Mouse (Mus musculus) macrophage (primary cell): ENCODE data around the gene Plekhg4. TPM values are rescaled to one million over a fixed set of nuclear protein-coding genes. Genes with fewer than 3 reads are reported as not detected.

Source experiments
- H3K27ac ChIP-seq: fragments of 350-480 bp; formaldehyde crosslinking; 2 replicates; pipeline ENCODE4 v1.9.0; 2021
- H3K36me3 ChIP-seq: fragments of 350-480 bp; formaldehyde crosslinking; 2 replicates; pipeline ENCODE4 v1.9.0; 2021; ENCODE audit errors: inconsistent target
- H3K4me3 ChIP-seq: fragments of 350-480 bp; formaldehyde crosslinking; 2 replicates; pipeline ENCODE4 v1.9.0; 2021; ENCODE audit errors: inconsistent target
- H3K79me2 ChIP-seq: fragments of 350-480 bp; formaldehyde crosslinking; 2 replicates; pipeline ENCODE4 v1.9.0; 2021; ENCODE audit errors: inconsistent target
- WGBS: methylation state at CpG from one replicate; pipeline ENCODE4 v1.1.7; 2026; ENCODE audit warnings: inconsistent platforms; ENCODE audit not compliant: missing documents; 5-methylcytosine and 5-hydroxymethylcytosine counted together
- polyA plus RNA-seq: library from polyadenylated mRNA; stranded (reverse); fragments of 250-400 nt; gene quantifications from 3 replicates; pipeline ENCODE4 v1.2.4, GENCODE M21; 2018; ENCODE audit warnings: inconsistent platforms

The Plekhg4 gene
- polyA plus RNA-seq, 1 experiment from 2014 or later = not detected

GRCm38 (mm10) chr8:105361751-105362702, 11.0 kb upstream of the Plekhg4 start:
- no peaks in the 10 kb centered on the region for H3K79me2 ChIP-seq
- H3K4me3 ChIP-seq = no peak overlapping the region
- no peak overlapping the region for H3K27ac ChIP-seq
- H3K36me3 ChIP-seq = no peaks in the 10 kb centered on the region
- 49% methylated on average over 12 of the region's 12 CpGs for WGBS

DNA sequence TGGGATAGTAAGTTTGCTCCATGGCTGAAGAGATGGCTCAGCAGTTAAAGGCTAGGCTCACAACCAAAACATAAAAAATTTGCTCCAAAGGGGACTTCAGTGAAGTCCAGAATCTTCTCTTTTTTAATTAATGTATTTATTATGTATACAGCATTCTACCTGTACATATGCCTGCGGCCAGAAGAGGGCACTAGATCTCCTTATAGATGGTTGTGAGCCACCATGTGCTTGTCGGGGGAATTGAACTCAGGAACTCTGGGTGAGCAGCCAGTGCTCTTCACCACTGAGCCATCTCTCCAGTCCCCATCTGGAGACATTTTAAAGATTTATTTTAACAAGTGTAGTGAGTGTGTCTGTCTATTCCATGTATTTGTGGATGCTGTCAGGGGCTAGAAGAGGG, 6.0 kb upstream of the Plekhg4 start:
- Histone ChIP-seq H3K4me3 (no peak overlapping the region), H3K79me2 (no peaks in the 10 kb centered on the region), H3K36me3 (no peaks in the 10 kb centered on the region), H3K27ac (no peak overlapping the region)
- WGBS = 80% methylated on average over 2 of the region's 2 CpGs

DNA sequence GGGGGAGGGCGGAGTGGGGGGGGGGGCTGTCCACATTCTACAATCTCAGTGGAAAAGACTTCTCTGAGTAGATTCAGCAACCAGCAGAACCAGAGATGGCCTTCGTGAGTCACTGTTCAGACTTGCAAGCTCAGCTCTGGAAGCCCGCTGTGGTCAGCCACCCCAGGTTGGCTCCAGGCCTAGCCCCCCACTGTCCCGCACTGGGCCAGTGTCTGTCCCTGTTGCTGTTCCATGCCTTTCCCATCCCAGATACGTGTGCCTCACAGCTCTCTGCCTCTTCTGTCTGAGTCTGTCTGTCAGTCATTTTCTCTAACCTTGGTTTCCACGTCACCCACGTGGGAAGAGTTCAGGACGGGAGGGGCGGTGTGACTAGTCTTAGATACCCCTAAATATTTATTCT, 601 bp upstream of the Plekhg4 start:
- H3K79me2 ChIP-seq = no peaks in the 10 kb centered on the region
- 88% methylated on average over 8 of the region's 9 CpGs for WGBS
- no peak overlapping the region for H3K27ac ChIP-seq
- no peak overlapping the region for H3K4me3 ChIP-seq
- H3K36me3 ChIP-seq = no peaks in the 10 kb centered on the region

- Histone ChIP-seq H3K4me3 (no peak overlapping the region), H3K27ac (no peak overlapping the region), H3K79me2 (no peaks in the 10 kb centered on the region), H3K36me3 (no peaks in the 10 kb centered on the region)
- 55% methylated on average over 24 of the region's 33 CpGs for WGBS
These were observed 1.5 kb downstream of the Plekhg4 start for GRCm38 (mm10) chr8:105374513-105374966.

DNA sequence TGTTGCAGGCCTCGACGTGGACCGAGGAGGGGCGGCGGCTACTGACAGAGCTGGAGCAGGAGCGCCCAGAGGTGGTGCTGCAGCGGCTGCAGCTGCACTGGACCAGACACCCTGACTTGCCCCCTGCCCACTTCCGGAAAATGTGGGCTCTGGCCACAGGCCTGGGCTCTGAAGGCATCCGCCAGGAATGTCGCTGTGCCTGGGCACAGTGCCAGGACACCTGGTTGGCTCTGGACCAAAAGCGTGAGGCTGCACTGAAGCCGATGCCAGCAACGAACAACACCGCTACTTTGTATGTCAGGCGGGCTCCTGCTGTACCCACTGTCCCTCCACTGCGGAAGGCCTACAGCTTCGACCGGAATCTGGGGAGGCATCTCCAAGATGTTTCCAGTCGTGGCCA, 5.6 kb downstream of the Plekhg4 start:
- H3K36me3 ChIP-seq = no peaks in the 10 kb centered on the region
- no peaks in the 10 kb centered on the region for H3K79me2 ChIP-seq
- H3K27ac ChIP-seq = no peak overlapping the region
- no peak overlapping the region for H3K4me3 ChIP-seq
- 71% methylated on average over 19 of the region's 19 CpGs for WGBS

DNA sequence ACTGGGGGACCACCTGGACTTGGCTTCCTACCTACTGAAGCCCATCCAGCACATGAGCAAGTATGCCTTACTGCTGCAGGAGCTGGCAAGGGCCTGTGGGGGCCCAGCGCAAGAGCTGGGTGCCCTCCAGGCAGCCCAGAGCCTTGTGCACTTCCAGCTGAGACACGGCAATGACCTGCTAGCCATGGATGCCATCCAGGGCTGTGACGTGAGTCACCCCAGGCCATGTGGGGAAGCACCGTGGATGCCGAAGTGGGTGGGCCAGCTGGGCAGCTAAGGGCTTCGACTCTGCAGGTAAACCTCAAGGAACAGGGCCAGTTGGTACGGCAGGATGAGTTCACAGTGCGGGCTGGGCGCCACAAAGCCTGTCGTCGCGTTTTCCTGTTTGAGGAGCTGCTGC, 7.2 kb downstream of the Plekhg4 start:
- no peak overlapping the region for H3K4me3 ChIP-seq
- no peaks in the 10 kb centered on the region for H3K36me3 ChIP-seq
- WGBS = 82% methylated on average over 11 of the region's 12 CpGs
- no peak overlapping the region for H3K27ac ChIP-seq
- no peaks in the 10 kb centered on the region for H3K79me2 ChIP-seq

DNA sequence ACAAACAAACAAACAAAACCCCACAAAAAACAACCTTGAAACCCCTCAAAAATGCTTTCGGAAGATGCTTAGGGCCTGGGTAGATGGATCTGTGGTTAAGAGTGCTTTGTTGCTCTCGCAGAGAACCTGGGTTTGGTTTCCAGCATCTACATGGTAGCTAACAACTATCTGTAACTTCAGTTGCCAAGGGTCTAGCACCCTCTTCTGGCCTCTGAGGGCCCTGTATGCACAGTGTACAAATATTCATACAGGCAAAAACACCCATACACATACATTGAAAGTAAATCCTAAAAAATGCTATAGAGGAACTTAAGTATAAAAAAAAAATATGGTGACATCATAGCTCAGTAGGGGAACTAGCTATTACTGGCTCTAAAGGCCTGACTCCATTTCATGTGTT, 11.0 kb downstream of the Plekhg4 start:
- H3K27ac ChIP-seq = no peak overlapping the region
- no peaks in the 10 kb centered on the region for H3K79me2 ChIP-seq
- H3K4me3 ChIP-seq = no peak overlapping the region
- WGBS = 93% methylated on average over 2 of the region's 2 CpGs
- no peaks in the 10 kb centered on the region for H3K36me3 ChIP-seq

DNA sequence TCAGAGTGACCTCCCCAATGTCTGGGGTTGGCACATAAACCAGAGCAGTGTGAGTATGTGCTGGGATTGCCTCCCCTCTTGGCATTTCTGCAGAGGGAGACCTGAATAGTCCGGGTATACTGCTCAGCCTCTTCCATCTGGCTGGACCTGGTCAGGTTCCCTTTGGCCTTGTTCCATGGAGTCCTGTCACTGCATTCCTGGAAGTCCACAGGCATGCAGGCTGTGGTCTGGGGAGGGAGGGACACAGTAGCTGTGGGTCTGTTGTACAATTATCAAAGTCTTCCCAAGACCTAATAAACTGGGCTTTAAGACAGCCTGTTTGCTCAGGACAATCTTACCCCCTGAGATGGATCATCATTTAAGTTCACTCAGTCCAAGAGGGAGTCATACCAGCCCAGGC, 14.1 kb downstream of the Plekhg4 start:
- no peaks in the 10 kb centered on the region for H3K79me2 ChIP-seq
- H3K36me3 ChIP-seq = no peaks in the 10 kb centered on the region
- H3K4me3 ChIP-seq = no peak overlapping the region
- WGBS = 92% methylated on average over 1 of the region's 1 CpGs
- H3K27ac ChIP-seq = no peak overlapping the region

DNA sequence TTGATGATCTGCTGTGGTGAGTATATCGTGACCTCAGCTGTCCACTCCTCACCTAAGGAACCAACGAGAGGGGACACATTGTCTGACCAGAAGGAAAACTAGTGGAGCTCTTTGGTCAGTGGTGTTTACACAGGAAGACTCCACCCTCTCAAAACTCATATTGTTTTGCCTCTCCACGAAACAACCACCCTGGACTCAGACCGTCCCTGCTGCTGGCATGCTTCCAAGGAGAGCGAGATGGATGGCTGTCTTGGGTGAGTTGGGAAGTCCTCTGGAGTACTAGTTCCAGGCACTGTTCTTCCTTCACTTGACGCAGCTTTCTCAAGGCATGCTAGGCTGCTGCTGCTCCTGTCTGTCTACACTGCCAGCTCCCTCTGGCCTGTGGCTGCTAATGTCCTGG, 16.0 kb downstream of the Plekhg4 start:
- no peaks in the 10 kb centered on the region for H3K36me3 ChIP-seq
- WGBS = 80% methylated on average over 6 of the region's 6 CpGs
- H3K79me2 ChIP-seq = no peaks in the 10 kb centered on the region
- H3K4me3 ChIP-seq = no peak overlapping the region
- H3K27ac ChIP-seq = no peak overlapping the region

DNA sequence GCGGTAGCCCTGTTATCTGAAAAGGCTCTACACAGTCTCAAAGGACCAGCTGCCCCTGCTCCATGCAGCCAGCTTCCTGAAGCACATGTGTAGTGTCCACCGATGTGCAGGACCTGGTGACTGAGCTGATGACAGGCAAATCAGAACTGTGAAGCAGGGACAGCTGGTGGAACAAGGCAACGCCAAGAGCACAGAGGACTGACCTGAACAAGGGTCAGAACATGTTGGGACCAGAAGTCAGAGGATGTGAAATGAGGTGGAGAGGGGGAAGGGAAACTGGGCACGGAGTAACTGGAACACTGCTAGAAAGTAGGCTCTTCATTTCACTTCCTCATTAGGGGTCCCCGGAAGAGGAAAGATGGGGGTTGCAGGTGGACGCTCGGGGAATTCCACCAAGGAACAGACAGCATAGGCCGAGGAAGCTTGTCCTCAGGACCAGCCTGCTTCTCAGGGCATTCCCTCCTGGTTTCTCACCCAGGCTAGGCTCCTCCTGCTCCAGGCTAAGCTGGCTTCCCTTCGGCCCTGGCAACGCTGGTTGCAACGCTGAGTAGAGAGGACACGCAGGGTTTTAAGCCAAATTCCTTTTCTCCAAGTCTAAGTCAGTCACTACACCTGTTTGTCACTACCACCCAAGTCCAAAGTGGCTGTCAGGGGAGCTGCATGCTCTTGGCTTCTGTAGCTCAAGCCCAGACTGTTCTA, 20.2 kb downstream of the Plekhg4 start:
- 59% methylated on average over 12 of the region's 12 CpGs for WGBS
- no peak overlapping the region for H3K27ac ChIP-seq
- H3K4me3 ChIP-seq = no peak overlapping the region
- no peaks in the 10 kb centered on the region for H3K36me3 ChIP-seq
- no peaks in the 10 kb centered on the region for H3K79me2 ChIP-seq

GRCm38 (mm10) chr8:105393915-105394314, 20.8 kb downstream of the Plekhg4 start:
- Histone ChIP-seq H3K4me3 (no peak overlapping the region), H3K36me3 (no peaks in the 10 kb centered on the region), H3K27ac (no peak overlapping the region), H3K79me2 (no peaks in the 10 kb centered on the region)
- WGBS = 75% methylated on average over 7 of the region's 7 CpGs

DNA sequence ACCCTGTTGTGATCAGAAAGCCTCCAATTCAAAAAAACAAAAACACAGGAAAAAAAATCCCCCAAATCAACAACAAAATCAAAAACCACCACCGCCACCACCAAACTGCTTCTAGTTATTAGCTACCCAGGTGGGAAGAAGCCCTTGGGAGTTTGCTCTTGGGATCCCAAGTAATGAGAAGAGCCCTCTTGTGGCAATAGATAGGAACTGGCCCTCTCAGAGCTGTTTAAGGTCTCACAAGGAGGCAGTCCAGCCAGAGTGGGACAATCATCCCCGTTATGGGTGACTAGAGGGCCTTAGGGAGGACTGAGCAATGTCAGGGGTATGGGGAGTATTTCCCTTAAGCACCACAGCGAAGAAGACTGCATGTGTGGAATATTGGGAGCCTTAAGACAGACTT, 24.7 kb downstream of the Plekhg4 start:
- H3K4me3 ChIP-seq = no peak overlapping the region
- 47% methylated on average over 3 of the region's 3 CpGs for WGBS
- no peaks in the 10 kb centered on the region for H3K36me3 ChIP-seq
- no peaks in the 10 kb centered on the region for H3K79me2 ChIP-seq
- no peak overlapping the region for H3K27ac ChIP-seq

DNA sequence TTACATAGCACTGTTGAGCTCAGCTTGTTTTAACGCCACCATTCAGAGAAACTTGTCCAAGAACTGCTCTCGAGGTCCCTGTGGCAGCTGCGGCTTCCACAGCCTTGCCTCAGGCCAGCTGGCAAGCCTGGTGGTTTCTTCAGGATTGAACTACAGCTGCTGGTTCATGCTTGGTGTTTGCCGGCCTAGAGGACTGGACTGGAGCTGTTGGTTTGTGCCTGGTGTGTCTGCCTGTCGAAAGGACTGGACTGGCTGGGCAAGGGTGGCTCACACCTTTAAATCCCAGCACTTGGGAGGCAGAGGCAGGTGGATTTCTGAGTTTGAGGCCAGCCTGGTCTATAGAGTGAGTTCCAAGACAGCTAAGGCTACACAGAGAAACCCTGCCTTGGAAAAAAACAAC, 26.9 kb downstream of the Plekhg4 start:
- Histone ChIP-seq H3K79me2 (no peaks in the 10 kb centered on the region), H3K4me3 (no peak overlapping the region), H3K27ac (no peak overlapping the region), H3K36me3 (no peaks in the 10 kb centered on the region)
- 99% methylated on average over 5 of the region's 5 CpGs for WGBS

- Histone ChIP-seq H3K79me2 (no peaks in the 10 kb centered on the region), H3K36me3 (no peaks in the 10 kb centered on the region), H3K27ac (no peak overlapping the region), H3K4me3 (no peak overlapping the region)
- WGBS = 81% methylated on average over 8 of the region's 8 CpGs
These were observed 30.4 kb downstream of the Plekhg4 start for GRCm38 (mm10) chr8:105403467-105403866.

- Histone ChIP-seq H3K36me3 (no peaks in the 10 kb centered on the region), H3K27ac (no peak overlapping the region), H3K79me2 (no peaks in the 10 kb centered on the region), H3K4me3 (no peak overlapping the region)
- 100% methylated on average over 1 of the region's 1 CpGs for WGBS
These were observed 31.4 kb downstream of the Plekhg4 start for GRCm38 (mm10) chr8:105404496-105404895.
